In the genomic region with DNA sequence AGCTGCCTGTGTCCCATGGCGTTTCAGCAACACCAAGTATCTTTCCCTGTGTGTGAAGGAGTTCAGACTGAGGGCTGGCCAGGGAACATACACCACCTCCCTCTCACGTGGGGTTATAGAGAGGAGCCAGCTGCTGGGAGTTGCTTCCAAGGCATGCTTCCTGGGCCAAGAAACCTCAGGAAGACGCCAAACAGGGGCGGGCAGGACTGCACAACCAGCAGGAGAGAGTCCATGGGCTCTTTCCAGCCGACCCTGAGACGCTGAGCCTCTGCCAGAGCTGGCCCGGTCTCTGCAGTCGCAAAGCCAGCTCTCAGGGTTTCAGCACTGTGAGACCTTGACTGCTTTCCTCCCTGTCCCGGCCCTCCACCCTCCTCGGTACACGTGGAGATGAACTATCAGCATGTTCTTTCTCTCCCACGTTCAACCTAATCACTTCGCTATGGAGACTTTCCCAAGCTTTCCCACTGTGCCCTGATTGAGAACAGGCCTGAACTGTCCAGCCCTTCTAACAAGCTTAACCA, we compare ENCODE assay signal across 8 mouse cellular contexts. TPM values are rescaled to one million over a fixed set of nuclear protein-coding genes. Genes with fewer than 3 reads are reported as not detected.
A peak's percentile ranks its signal among the peaks of the same experiment; 100 is the strongest.
DNase-seq lines count a peak whose midpoint lies in the region; ATAC-seq lines count a peak whose summit lies in the region.

No protein-coding gene starts in this region.

- 48% methylated on average over 13 of the region's 13 CpGs for WGBS in hindbrain, embryonic 15.5 days
- WGBS in midbrain, embryonic 13.5 days: 52% methylated on average over 13 of the region's 13 CpGs

- no peak overlapping the region for H3K4me3 ChIP-seq in hindbrain, embryonic 15.5 days
- no peak overlapping the region for H3K4me3 ChIP-seq in midbrain, embryonic 13.5 days (replicated peaks)

- no peak overlapping the region for H3K9ac ChIP-seq in hindbrain, embryonic 15.5 days
- H3K9ac ChIP-seq in midbrain, embryonic 13.5 days (replicated peaks): no peak overlapping the region

- peak; percentile 80 to 92 for DNase-seq in adrenal gland, adult (ENCODE audit: inconsistent age in 2 of 2, low spot score in 1 of 2)
- peak; percentile 61 for DNase-seq in cerebellum, adult 9-11 months
- peak; percentile 84 for DNase-seq in gastrocnemius, postnatal 10 days
- DNase-seq in left cerebral cortex, adult 11 months (ENCODE audit: low spot score): peak; percentile 54
- peak; percentile 85 for DNase-seq in testis, postnatal 10 days (ENCODE audit: low spot score)
- no peak for DNase-seq in thymus, postnatal 14 days

- H3K4me2 ChIP-seq in hindbrain, embryonic 15.5 days: no peak overlapping the region; the same call in 1 of the 2 replicates
- no peak overlapping the region for H3K4me2 ChIP-seq in midbrain, embryonic 13.5 days (replicated peaks)

- no peaks in the 10 kb centered on the region for H3K9me3 ChIP-seq in hindbrain, embryonic 15.5 days
- H3K9me3 ChIP-seq in midbrain, embryonic 13.5 days: no peaks in the 10 kb centered on the region

- H3K36me3 ChIP-seq in hindbrain, embryonic 15.5 days: no peaks in the 10 kb centered on the region
- H3K36me3 ChIP-seq in midbrain, embryonic 13.5 days: no peaks in the 10 kb centered on the region

- H3K27me3 ChIP-seq in hindbrain, embryonic 15.5 days: no peaks in the 10 kb centered on the region
- H3K27me3 ChIP-seq in midbrain, embryonic 13.5 days: no peaks in the 10 kb centered on the region

- ATAC-seq in hindbrain, embryonic 15.5 days (ENCODE audit: low FRiP score, low read depth): peak; percentile 90
- peak; percentile 37; the same call in 1 of the 2 replicates for ATAC-seq in midbrain, embryonic 13.5 days

- peak overlapping the region; percentile 44; the same call in 1 of the 2 replicates for H3K27ac ChIP-seq in hindbrain, embryonic 15.5 days (replicated peaks)
- no peak overlapping the region for H3K27ac ChIP-seq in midbrain, embryonic 13.5 days

- peaks cover 14% of the 10 kb centered on the region; the same call in 1 of the 2 replicates for H3K4me1 ChIP-seq in hindbrain, embryonic 15.5 days (replicated peaks)
- peaks cover 3% of the 10 kb centered on the region; the same call in 1 of the 2 replicates for H3K4me1 ChIP-seq in midbrain, embryonic 13.5 days (replicated peaks)

RNA-seq across cellular contexts. Expression of a gene that starts 13.1 kb away (rescaled TPM):
- 10 to 100 TPM; 16.1 to 22.0 TPM for total RNA-seq in gastrocnemius, postnatal 10 days (2021)
- 26.9 and 32.7 TPM in 2 replicates for polyA plus RNA-seq in hindbrain, embryonic 15.5 days (2015; fragmentation: Nextera tagmentation; extraction: Ambion mirVana)
- 28.0 and 29.6 TPM in 2 replicates for polyA plus RNA-seq in midbrain, embryonic 13.5 days (2015; fragmentation: Nextera tagmentation; extraction: Ambion mirVana)
